Mouse (Mus musculus) heart, embryonic 13.5 days (tissue): ENCODE measurements around the gene Fmnl2. TPM values are rescaled to one million over a fixed set of nuclear protein-coding genes. Genes with fewer than 3 reads are reported as not detected.

Experiments used
- ATAC-seq: fragments of 200-750 bp; cut with Nextera tagmentation; 2 replicates; pipeline ENCODE4 v1.8.0; 2017; ENCODE audit warnings: moderate TSS enrichment; ENCODE audit not compliant: insufficient number of reproducible peaks, low FRiP score, low TSS enrichment; ENCODE audit errors: extremely low read depth
- H3K27ac ChIP-seq: fragments of 300-500 bp; sonication (generic); replicated peaks from 2 replicates; pipeline ENCODE4 v1.5.1; 2015; ENCODE audit warnings: moderate library complexity, mild to moderate bottlenecking, inconsistent platforms
- H3K27me3 ChIP-seq: fragments of 300-500 bp; sonication (generic); replicated peaks from 2 replicates; pipeline ENCODE4 v1.6.1; 2015; ENCODE audit warnings: mild to moderate bottlenecking, inconsistent platforms
- H3K36me3 ChIP-seq: fragments of 300-500 bp; sonication (generic); 2 replicates; pipeline ENCODE4 v1.6.1; 2015; ENCODE audit warnings: mild to moderate bottlenecking, inconsistent platforms
- H3K4me1 ChIP-seq: fragments of 300-500 bp; sonication (generic); 2 replicates; pipeline ENCODE4 v1.6.1; 2015; ENCODE audit warnings: inconsistent platforms
- H3K4me2 ChIP-seq: fragments of 300-500 bp; sonication (generic); 2 replicates; pipeline ENCODE4 v1.6.1; 2015; ENCODE audit warnings: inconsistent platforms, mild to moderate bottlenecking, moderate library complexity
- H3K4me3 ChIP-seq: fragments of 300-500 bp; sonication (generic); 2 replicates; pipeline ENCODE4 v1.5.1; 2015; ENCODE audit warnings: moderate library complexity, mild to moderate bottlenecking, inconsistent platforms
- H3K9ac ChIP-seq: fragments of 300-500 bp; sonication (generic); 2 replicates; pipeline ENCODE4 v1.6.1; 2015; ENCODE audit warnings: inconsistent platforms, mild to moderate bottlenecking, moderate library complexity
- H3K9me3 ChIP-seq: fragments of 300-500 bp; sonication (generic); 2 replicates; pipeline ENCODE4 v1.6.1; 2016; ENCODE audit warnings: inconsistent platforms
- WGBS: fragments of 180-500 bp; shearing (Covaris S2); methylation state at CpG from one replicate; pipeline ENCODE4 v1.1.7; 2015; ENCODE audit warnings: mixed read lengths; 5-methylcytosine and 5-hydroxymethylcytosine counted together
- polyA plus RNA-seq: library from polyadenylated mRNA; unstranded; fragments of >200 nt; fragmentation: Nextera tagmentation; extraction: Ambion mirVana; gene quantifications from 2 replicates; pipeline ENCODE4 v1.2.1, GENCODE M21; 2015

Gene Fmnl2
- polyA plus RNA-seq, 1 experiment from 2014 or later = 1.2 TPM

- H3K4me2 ChIP-seq = no peak overlapping the region
- no peaks in the 10 kb centered on the region for H3K9me3 ChIP-seq
- peaks cover 13% of the 10 kb centered on the region for H3K4me1 ChIP-seq
- H3K27me3 ChIP-seq = 0 out of 2 replicates have a peak, but pooled peaks cover 10% of the 10 kb centered on the region
- ATAC-seq = no peak
- H3K27ac ChIP-seq = no peak overlapping the region
- no peak overlapping the region for H3K9ac ChIP-seq
- WGBS = 85% methylated on average over 2 of the region's 2 CpGs
- no peaks in the 10 kb centered on the region for H3K36me3 ChIP-seq
- no peak overlapping the region for H3K4me3 ChIP-seq
Observed at GRCm38 (mm10) chr2:52891744-52892143, 34.1 kb downstream of the Fmnl2 start.

DNA sequence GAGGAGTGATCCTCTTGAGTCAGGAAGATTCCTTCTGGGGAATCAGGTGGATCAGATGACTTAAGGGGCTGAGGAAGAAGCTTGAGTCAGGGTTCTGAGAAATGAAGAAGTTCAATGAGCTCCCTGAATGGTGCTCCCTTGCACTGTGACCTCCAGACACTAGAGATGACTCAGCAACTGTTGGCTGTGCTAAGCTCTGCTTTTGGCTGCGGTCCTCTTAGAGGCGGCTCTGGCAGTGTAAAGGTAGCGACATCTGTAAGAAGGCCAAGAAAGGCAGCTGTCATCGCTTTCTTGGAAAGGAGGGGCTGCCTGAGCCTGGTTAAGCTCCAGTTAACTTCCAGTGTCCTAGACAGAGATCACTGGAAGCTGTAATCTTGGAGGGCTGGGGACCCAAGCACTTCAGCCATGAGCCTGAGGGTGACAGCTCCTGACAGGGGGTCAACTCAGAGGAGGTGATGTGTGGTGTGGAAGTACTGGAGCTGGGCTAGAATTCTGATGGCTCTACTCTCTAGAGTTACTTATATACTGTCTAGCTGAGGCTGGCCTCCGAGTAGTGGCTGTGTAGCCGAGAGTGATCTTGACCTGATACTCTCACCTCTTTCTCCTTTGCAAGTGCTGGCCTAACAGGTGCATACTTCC lies 37.4 kb downstream of the Fmnl2 start:
- no peaks in the 10 kb centered on the region for H3K36me3 ChIP-seq
- H3K27me3 ChIP-seq = 0 out of 2 replicates have a peak, but pooled peaks cover 3% of the 10 kb centered on the region
- no peak for ATAC-seq
- H3K27ac ChIP-seq = no peak overlapping the region
- peaks cover 13% of the 10 kb centered on the region for H3K4me1 ChIP-seq
- 39% methylated on average over 6 of the region's 6 CpGs for WGBS
- no peak overlapping the region for H3K9ac ChIP-seq
- no peak overlapping the region for H3K4me2 ChIP-seq
- no peak overlapping the region for H3K4me3 ChIP-seq
- no peaks in the 10 kb centered on the region for H3K9me3 ChIP-seq

DNA sequence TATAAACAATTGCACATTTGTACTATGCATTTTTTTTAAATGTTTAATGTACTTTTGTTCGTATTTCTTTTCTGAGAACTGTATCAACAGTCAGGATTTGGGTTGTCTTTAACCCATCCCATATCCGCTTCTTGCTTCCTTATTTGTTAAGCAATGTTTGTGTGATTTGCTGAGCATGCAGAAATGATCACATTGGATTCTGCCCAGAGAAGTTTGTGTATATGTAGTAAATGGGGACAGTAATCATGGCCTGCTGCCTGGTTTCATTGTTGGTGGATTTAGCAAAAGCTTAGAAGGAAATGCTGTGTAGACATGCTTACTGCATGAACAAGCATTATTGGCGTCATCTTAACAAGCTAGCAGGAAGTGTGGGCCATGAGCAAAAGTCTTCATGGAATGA lies 39.3 kb downstream of the Fmnl2 start:
- ATAC-seq = no peak
- no peak overlapping the region for H3K4me3 ChIP-seq
- no peak overlapping the region for H3K4me2 ChIP-seq
- H3K4me1 ChIP-seq = peaks cover 13% of the 10 kb centered on the region
- H3K9me3 ChIP-seq = no peaks in the 10 kb centered on the region
- H3K9ac ChIP-seq = no peak overlapping the region
- 76% methylated on average over 3 of the region's 3 CpGs for WGBS
- H3K27ac ChIP-seq = no peak overlapping the region
- H3K27me3 ChIP-seq = 0 out of 2 replicates have a peak, but pooled peaks cover 3% of the 10 kb centered on the region
- no peaks in the 10 kb centered on the region for H3K36me3 ChIP-seq

DNA sequence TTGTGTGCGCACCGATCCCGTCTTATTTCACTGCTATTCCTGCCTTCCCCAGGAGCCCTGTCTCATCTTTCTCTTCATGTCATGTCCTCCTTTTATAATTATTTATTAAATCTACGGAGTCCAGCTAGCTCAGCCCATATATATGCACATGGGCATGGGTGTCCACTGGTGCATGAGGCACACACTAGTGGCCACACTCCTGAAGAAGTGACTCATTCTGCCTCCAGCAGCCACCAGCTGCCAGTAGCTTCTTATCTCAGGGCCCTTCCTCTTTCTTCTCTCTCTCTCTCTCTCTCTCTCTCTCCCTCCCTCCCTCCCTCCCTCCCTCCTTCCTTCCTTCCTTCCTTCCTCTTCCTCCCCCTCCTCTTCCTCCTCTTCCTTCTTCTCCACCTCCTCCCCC lies 43.1 kb downstream of the Fmnl2 start:
- Histone ChIP-seq H3K9ac (no peak overlapping the region), H3K9me3 (no peaks in the 10 kb centered on the region), H3K27ac (no peak overlapping the region), H3K27me3 (0 out of 2 replicates have a peak, but pooled peaks cover 3% of the 10 kb centered on the region), H3K4me1 (no peaks in the 10 kb centered on the region), H3K4me2 (no peak overlapping the region), H3K36me3 (no peaks in the 10 kb centered on the region), H3K4me3 (no peak overlapping the region)
- ATAC-seq = no peak
- 93% methylated on average over 4 of the region's 4 CpGs for WGBS

DNA sequence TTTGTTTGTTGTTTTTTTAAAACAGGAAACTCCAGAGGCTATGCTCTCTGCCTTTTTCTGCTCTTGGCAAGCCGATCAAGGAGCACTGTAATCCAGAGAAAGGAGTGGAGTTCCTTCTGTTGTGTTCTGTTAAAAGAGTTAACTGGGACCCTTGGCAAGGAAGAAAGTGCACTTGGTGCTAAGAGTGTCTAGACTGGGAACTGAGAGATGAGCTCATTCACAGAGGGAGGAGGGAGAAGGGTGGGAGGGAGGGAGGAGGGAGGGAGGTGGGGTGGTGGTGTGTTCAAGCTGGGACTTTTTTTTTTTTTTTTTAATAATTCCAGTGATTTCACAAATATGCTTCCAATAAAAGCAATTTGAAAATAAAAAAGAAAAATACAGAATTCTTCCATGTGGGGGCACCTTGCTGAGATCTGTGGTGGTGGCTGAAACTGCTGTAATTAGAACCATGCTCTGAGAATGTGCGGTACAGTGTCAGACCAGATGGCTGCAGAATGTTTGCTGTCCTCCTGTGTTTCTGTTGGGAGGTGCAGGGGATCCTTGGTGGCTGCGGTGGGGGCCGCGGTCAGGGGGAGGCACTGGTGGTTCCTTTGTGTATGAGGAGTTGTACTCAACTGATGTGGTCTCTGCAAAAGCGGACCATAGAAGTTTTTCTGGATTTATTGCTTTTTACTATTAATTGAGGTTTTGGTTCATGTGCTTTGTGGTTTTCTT lies 43.8 kb downstream of the Fmnl2 start:
- no peak overlapping the region for H3K4me3 ChIP-seq
- H3K36me3 ChIP-seq = no peaks in the 10 kb centered on the region
- no peak for ATAC-seq
- H3K27me3 ChIP-seq = 0 out of 2 replicates have a peak, but pooled peaks cover under 1% of the 10 kb centered on the region
- no peak overlapping the region for H3K4me2 ChIP-seq
- H3K27ac ChIP-seq = no peak overlapping the region
- H3K9ac ChIP-seq = no peak overlapping the region
- no peaks in the 10 kb centered on the region for H3K4me1 ChIP-seq
- no peaks in the 10 kb centered on the region for H3K9me3 ChIP-seq
- 84% methylated on average over 6 of the region's 6 CpGs for WGBS

- Histone ChIP-seq H3K36me3 (no peaks in the 10 kb centered on the region), H3K27me3 (no peaks in the 10 kb centered on the region), H3K4me2 (no peak overlapping the region), H3K4me3 (no peak overlapping the region), H3K9ac (no peak overlapping the region), H3K9me3 (no peaks in the 10 kb centered on the region), H3K27ac (no peak overlapping the region), H3K4me1 (no peaks in the 10 kb centered on the region)
- ATAC-seq = no peak
- 79% methylated on average over 3 of the region's 3 CpGs for WGBS
Observed at GRCm38 (mm10) chr2:52902456-52902855, 44.8 kb downstream of the Fmnl2 start.

DNA sequence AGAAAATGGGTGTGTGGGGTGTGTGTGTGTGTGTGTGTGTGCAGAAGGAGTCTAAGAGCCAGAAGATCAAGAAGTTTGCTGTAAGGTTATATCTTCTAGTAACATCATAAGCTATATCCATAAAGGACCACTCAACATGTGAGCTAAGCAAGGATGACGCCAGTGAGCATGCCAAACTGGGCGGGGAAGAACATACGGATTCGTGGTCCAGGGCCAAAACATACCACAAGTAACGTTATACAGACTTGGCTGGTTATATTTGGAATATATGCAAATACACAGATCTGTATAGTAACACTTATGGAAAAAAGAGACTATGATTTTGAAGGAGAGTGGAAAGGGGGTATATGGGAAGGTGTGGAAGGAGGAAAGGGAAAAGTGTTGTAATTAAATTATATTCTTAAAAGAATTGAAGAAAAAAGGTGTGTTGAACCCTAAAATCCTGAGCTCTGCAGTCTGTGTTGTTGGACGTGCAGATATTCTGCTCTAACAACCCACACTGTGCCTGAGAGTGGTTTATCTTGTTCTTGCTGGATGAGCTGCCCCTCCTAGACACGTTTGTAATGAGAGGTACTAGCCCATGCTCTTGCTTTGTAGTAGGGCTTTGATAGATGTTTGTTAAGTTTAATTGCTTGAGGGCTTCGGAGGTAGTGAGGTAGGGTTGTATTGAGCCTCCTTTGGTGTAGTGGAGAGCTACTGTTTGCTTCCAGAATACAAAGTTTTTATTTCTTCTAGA lies 45.7 kb downstream of the Fmnl2 start:
- no peak overlapping the region for H3K4me2 ChIP-seq
- H3K9ac ChIP-seq = no peak overlapping the region
- H3K27me3 ChIP-seq = no peaks in the 10 kb centered on the region
- no peak overlapping the region for H3K4me3 ChIP-seq
- no peaks in the 10 kb centered on the region for H3K4me1 ChIP-seq
- no peak overlapping the region for H3K27ac ChIP-seq
- no peaks in the 10 kb centered on the region for H3K36me3 ChIP-seq
- 65% methylated on average over 8 of the region's 8 CpGs for WGBS
- no peak for ATAC-seq
- H3K9me3 ChIP-seq = no peaks in the 10 kb centered on the region

DNA sequence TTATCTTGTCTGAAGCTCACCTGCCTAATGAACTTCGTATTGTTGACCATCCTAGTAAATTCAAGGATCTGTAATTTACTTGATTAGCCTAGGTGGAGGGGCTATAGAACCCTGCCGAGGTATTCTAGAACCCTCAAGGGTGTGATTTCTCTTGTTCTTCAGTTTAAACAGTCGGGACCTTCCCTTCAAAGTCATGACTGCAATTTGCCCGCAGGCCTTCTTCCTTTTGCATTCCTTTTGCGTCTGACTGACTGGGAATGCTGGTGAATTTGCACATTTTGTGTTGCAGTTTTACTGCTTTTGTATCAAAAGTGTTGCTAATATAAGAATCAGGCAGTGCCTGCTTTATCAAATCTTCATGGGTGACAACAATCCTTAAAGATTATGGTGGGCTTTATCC lies 46.9 kb downstream of the Fmnl2 start:
- no peaks in the 10 kb centered on the region for H3K9me3 ChIP-seq
- H3K36me3 ChIP-seq = no peaks in the 10 kb centered on the region
- H3K4me2 ChIP-seq = no peak overlapping the region
- no peaks in the 10 kb centered on the region for H3K27me3 ChIP-seq
- WGBS = 70% methylated on average over 5 of the region's 5 CpGs
- no peak overlapping the region for H3K27ac ChIP-seq
- no peak overlapping the region for H3K9ac ChIP-seq
- no peak for ATAC-seq
- H3K4me1 ChIP-seq = no peaks in the 10 kb centered on the region
- no peak overlapping the region for H3K4me3 ChIP-seq

DNA sequence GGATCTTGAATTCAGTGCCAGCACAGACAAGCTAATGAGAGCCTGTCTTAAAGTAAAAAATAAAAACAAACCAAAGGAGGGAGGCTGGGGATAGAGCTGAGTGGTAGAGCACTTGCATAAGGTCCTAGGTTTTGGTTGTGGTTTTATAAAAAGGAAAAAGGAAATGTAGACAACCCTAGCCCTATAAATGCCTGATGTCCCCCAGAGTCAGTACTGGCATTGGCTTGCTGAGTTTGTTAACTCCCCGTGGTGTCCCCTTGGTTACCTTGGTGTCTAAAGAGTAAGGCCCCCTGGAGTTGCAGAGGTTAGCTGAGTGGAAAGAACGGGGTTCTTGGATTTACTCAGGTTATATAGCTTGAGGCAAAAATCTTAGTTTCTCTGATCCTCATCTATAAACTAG lies 55.7 kb downstream of the Fmnl2 start:
- no peak for ATAC-seq
- Histone ChIP-seq H3K4me2 (no peak overlapping the region), H3K9ac (no peak overlapping the region), H3K27me3 (no peaks in the 10 kb centered on the region), H3K4me1 (no peaks in the 10 kb centered on the region), H3K9me3 (no peaks in the 10 kb centered on the region), H3K36me3 (no peaks in the 10 kb centered on the region), H3K27ac (no peak overlapping the region), H3K4me3 (no peak overlapping the region)
- WGBS = 43% methylated on average over 2 of the region's 2 CpGs

DNA sequence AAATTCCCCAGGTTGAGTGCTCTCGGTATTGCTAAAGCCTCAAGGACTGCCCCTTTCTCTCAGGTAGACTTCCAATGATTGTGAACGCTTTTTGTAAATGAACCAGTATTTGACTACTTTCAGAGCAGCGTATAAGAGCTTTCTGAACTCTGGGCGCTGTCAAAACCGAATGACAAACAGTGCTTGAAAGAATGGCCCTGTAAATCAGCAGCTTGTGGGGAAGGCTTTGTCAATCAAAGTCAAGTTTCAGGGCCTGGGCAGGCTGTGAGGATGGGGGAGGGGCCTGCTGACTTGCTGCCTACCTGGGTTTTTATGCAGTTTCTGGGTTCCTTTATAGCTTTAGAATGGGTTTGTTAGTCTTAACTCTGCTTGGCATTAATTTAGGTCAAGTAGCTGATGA lies 56.1 kb downstream of the Fmnl2 start:
- H3K4me3 ChIP-seq = no peak overlapping the region
- no peak overlapping the region for H3K27ac ChIP-seq
- no peaks in the 10 kb centered on the region for H3K27me3 ChIP-seq
- H3K4me2 ChIP-seq = no peak overlapping the region
- 36% methylated on average over 5 of the region's 5 CpGs for WGBS
- H3K4me1 ChIP-seq = no peaks in the 10 kb centered on the region
- no peak for ATAC-seq
- H3K36me3 ChIP-seq = no peaks in the 10 kb centered on the region
- no peaks in the 10 kb centered on the region for H3K9me3 ChIP-seq
- H3K9ac ChIP-seq = no peak overlapping the region

GRCm38 (mm10) chr2:52915536-52915935 lies 57.9 kb downstream of the Fmnl2 start:
- Histone ChIP-seq H3K9ac (no peak overlapping the region), H3K4me3 (no peak overlapping the region), H3K4me1 (no peaks in the 10 kb centered on the region), H3K27me3 (no peaks in the 10 kb centered on the region), H3K27ac (no peak overlapping the region), H3K9me3 (no peaks in the 10 kb centered on the region), H3K36me3 (no peaks in the 10 kb centered on the region), H3K4me2 (no peak overlapping the region)
- 84% methylated on average over 5 of the region's 5 CpGs for WGBS
- ATAC-seq = no peak
